Mouse (Mus musculus): ENCODE results near the gene Tmem19. TPM values are rescaled to one million over a fixed set of nuclear protein-coding genes. Genes with fewer than 3 reads are reported as not detected.
A peak's percentile ranks its signal among the peaks of the same experiment; 100 is the strongest.

Tmem19 gene
- polyA plus RNA-seq (2015; fragmentation: Nextera tagmentation; extraction: Ambion mirVana) = 46.8 and 53.6 TPM in 2 replicates

GRCm38 (mm10) chr10:115361840-115362622 is at the start of gene Tmem19:
Gene Tmem19, minus strand, starts transcription at chr10:115362501.
- peak; percentile 98 for DNase-seq (ENCODE audit: low spot score)

GRCm38 (mm10) chr10:115406393-115406792 is 44.1 kb upstream of the Tmem19 start:
- DNase-seq (ENCODE audit: low spot score) = peak; percentile 61

- no peak for DNase-seq (ENCODE audit: low spot score)
These were observed 29.6 kb upstream of the Tmem19 start for GRCm38 (mm10) chr10:115391896-115392295.

GRCm38 (mm10) chr10:115391076-115391475 is 28.8 kb upstream of the Tmem19 start:
- DNase-seq (ENCODE audit: low spot score) = no peak

- DNase-seq (ENCODE audit: low spot score) = no peak
These were observed 25.6 kb upstream of the Tmem19 start for GRCm38 (mm10) chr10:115387891-115388290.

GRCm38 (mm10) chr10:115385018-115386002 is 23.0 kb upstream of the Tmem19 start:
- peak; percentile 76 for DNase-seq (ENCODE audit: low spot score)

GRCm38 (mm10) chr10:115384221-115385017 is 22.1 kb upstream of the Tmem19 start, which contains the start of the genes Thap2 and Zfc3h1:
Gene Thap2, minus strand, starts transcription at chr10:115384443.
Gene Zfc3h1, plus strand, starts transcription at chr10:115384959.
- peak; percentile 99 for DNase-seq (ENCODE audit: low spot score)

- no peak for DNase-seq (ENCODE audit: low spot score)
These were observed 21.4 kb upstream of the Tmem19 start for GRCm38 (mm10) chr10:115383644-115384220.

- no peak for DNase-seq (ENCODE audit: low spot score)
These were observed 20.7 kb upstream of the Tmem19 start for GRCm38 (mm10) chr10:115382846-115383643.

- no peak for DNase-seq (ENCODE audit: low spot score)
These were observed 19.3 kb upstream of the Tmem19 start for GRCm38 (mm10) chr10:115381506-115382084.

- DNase-seq (ENCODE audit: low spot score) = peak; percentile 59
These were observed 850 bp upstream of the Tmem19 start for GRCm38 (mm10) chr10:115363151-115363550.

GRCm38 (mm10) chr10:115362623-115362964 is 293 bp upstream of the Tmem19 start:
- DNase-seq (ENCODE audit: low spot score) = no peak

- no peak for DNase-seq (ENCODE audit: low spot score)
These were observed 3.2 kb downstream of the Tmem19 start for GRCm38 (mm10) chr10:115359066-115359465.

GRCm38 (mm10) chr10:115358216-115358919 is 3.9 kb downstream of the Tmem19 start:
- no peak for DNase-seq (ENCODE audit: low spot score)

- DNase-seq (ENCODE audit: low spot score) = no peak
These were observed 6.2 kb downstream of the Tmem19 start for GRCm38 (mm10) chr10:115356106-115356505.

GRCm38 (mm10) chr10:115355016-115355415 is 7.3 kb downstream of the Tmem19 start:
- DNase-seq (ENCODE audit: low spot score) = no peak

- no peak for DNase-seq (ENCODE audit: low spot score)
These were observed 7.7 kb downstream of the Tmem19 start for GRCm38 (mm10) chr10:115354553-115354952.

GRCm38 (mm10) chr10:115350810-115351397 is 11.4 kb downstream of the Tmem19 start:
- DNase-seq (ENCODE audit: low spot score) = no peak
